Mouse (Mus musculus) kidney, postnatal 36 days (tissue): ENCODE results near the gene Trpv4.
A peak's percentile ranks its signal among the peaks of the same experiment; 100 is the strongest.

Experiments
- DNase-seq, 2 experiments: peaks; one replicate each; pipeline ENCODE4 v3.0.0; 2021 to 2022; ENCODE audit warnings: mixed read lengths in 2 of 2

The Trpv4 gene

DNA sequence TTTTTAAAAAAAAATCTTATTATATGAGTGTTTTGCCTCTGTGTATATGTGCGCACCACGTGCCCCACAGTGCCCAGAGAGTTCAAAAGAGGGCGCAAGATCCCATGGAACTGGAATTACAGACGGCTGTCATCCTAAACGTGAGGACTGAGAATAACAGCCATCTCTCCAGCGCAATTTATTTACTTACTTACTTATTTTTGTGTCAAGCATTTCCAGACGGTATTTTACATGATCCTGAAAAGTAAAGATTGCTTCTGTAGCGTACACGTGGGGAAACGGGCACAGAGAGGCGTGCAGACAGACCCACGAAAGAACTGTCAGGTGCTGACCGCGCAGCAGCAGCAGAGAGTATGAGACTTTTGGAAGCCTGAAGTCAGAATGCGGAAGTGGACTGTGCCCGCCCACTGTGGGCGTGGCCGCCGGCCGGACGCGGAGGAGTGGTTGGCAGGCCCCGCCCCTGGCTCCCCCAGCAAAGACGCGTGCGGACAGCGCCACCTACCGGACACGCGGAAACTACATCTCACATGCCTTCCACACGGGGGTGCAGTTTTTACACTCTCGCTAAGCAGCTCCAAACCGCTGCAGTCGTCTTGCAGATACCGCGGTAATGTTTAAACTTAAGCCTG is 9.1 kb upstream of the Trpv4 start:
- DNase-seq, result peak; percentile 97 to 99

GRCm38 (mm10) chr5:114666659-114667058 is 8.4 kb upstream of the Trpv4 start:
- DNase-seq, result no peak

DNA sequence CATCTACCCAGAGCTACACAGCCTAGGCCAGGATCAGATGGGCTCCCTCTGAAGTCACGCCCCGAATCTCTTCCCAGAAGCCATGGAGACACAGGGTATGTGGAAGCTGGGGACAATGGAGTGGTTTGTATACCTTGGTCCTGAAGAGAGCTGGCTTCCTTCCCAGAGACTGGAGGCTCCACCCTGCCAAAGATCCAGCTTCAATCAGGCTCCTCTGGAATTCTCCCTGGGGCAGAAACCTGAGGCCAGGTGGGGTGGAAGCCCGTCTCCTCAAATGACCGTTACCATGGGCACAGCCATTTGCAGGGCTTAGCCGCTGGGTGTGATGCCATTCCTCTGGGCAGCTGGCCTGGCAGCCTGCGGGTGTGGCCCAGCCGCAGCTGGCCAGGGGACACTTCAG is 6.5 kb upstream of the Trpv4 start:
- peak; percentile 39 to 58 for DNase-seq

DNA sequence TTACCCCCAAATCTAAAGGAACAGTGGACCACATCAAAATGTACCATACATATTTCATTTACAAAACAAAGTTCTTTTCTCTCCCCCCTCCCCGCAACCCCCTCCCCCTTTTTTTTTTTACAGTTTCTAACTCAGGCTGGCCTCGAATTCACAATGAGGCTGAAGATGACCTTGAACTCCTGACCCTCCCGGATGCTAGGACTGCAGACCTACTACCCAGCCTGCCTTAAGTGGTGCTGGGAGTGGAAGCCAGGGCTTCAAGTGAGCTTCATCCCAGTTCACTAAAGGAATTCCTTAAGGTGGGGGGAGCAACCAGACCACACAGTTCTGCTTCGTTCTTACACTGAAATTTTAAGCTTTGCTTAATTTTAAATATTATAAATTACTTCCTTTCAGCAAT is 5.9 kb upstream of the Trpv4 start:
- no peak for DNase-seq

GRCm38 (mm10) chr5:114661029-114661428 is 2.8 kb upstream of the Trpv4 start:
- DNase-seq, result no peak

- DNase-seq, result peak; percentile 91 to 94
Observed at GRCm38 (mm10) chr5:114657426-114657825, 795 bp downstream of the Trpv4 start.

DNA sequence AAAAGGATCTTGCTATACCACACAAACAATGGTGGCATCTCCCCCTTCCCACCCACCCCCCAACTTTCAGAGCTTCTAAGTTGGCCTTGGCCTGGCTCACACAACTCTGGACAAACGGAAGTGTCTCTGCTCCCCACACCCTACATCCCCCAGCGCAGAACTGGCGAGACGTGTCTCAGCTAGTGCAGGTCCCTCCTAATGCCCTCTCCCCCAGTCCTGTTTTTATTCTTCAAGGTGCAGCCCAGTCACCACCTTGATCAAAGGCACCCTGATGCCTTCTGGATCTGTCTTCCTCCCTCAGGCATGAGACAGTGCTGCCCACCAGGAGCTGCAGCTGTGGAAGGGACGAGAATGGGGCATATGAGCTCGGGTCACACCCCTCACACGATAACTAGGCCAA is 1.9 kb downstream of the Trpv4 start:
- no peak for DNase-seq

- peak; percentile 66 to 86 for DNase-seq
Observed at GRCm38 (mm10) chr5:114655721-114656120, 2.5 kb downstream of the Trpv4 start.

DNA sequence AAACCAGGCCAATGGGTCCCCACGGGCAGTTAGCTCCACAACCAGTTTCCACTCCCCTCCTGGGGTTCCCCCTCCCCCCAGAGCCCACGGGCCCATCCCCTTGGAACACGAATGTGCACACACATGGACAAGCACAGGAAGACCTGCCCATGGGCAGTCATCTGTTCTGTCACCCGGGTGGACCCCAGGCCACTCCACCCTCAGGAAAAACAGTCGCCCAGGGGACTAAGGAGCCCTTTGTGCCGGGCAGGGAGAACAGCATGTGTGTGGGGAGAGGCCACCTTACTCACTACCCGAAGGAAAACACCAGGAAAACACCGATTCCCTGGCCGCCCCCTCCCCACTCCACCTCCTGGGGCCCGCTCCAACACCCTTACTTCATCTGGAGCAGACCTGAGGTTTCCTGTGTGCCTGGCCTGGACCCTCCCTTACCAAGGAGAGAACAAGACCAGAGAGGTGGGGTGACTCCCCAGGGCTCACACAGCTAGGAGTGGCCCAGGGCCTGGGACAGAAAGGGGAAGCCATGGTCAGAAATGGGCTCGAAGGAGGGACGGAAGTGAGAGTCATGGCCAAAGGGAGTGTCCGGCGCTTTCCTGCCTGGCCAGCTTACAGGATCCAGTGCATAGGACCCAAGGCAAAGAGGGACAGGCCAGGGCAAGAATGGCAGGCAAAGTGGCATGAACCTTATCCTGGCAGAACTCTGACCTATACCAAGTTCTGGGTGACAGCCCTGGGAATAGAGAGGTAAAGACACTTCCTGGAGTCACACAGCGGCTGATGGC is 4.4 kb downstream of the Trpv4 start:
- peak in 1 of 2 experiments; percentile 39 for DNase-seq

DNA sequence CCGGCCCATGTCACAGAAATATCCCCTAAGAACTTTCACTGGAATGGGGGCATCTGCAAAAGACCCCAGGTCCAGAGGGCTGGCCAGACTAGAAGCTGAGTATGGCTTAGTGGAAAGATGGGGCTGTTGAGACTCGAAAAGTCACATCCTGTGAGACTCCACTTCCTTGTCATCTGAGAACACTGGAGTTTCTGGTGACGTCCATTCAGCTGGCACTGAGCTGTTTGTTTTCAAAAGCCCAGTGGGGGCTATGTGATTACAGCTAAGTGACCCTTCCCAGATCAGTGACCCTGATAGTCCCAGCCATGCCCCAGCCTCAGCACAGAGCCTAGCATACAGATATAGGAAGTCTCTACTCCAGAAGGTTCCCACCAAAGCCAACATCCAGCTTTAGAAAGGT is 6.8 kb downstream of the Trpv4 start:
- no peak for DNase-seq

- no peak for DNase-seq
Observed at GRCm38 (mm10) chr5:114651002-114651401, 7.2 kb downstream of the Trpv4 start.

GRCm38 (mm10) chr5:114648728-114649311 is 9.4 kb downstream of the Trpv4 start:
- peak; percentile 60 to 78 for DNase-seq

DNA sequence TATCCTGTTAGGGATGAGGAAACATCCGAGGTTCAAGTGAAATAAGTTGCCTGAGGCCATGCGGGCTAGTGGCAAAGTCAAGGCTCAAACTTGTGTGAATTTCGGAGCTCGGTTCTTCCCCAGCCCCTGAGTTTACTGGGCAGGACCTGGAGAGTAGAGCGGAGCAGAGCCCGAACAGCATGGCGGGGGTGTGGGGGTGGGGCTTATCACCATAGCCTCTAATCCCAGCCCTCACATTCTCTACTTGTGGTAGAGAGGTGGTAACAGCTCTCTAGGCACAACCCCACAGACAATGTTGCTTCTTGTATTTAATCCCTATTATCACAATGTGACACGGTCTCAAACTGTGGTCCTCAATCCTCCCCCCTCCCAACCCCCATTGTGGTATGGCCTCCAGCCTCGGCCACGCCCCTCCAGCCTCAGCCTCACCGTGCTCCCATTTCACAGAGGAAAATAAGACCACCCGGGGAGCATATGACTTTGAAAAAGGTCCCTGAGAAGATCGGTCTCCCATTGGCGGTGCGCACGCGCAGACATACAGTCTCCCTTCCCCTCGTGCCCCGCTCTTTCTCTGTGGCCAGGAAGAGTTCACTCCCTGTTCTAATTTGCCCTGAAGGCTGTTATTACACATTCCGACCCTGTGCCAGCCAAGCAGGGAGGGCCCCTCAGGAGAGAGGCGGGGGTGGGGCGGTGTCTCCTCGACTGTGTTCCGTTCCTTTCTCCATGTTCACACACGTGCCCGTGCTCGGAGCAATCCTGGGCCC is 10.8 kb downstream of the Trpv4 start:
- peak; percentile 65 to 69 for DNase-seq

DNA sequence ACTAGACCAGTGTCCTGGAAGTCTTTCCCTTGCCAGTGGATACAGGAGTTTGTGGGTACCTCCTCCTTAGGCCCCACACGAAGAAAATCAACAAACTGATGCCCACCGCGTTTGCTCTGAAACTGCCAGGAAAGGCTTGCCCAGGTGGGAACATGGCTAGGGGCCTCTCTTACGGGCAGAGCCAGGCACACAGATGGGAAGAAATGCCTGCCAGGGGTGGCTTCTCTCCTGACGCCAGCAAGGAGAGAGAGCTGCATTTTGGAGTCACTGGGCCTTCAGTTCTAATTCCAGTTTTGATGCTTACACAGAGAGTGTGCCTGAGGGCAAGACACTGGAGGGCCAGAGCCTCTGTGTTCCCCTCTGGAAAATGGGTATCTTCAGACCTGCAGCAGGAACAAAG is 12.3 kb downstream of the Trpv4 start:
- no peak for DNase-seq

DNA sequence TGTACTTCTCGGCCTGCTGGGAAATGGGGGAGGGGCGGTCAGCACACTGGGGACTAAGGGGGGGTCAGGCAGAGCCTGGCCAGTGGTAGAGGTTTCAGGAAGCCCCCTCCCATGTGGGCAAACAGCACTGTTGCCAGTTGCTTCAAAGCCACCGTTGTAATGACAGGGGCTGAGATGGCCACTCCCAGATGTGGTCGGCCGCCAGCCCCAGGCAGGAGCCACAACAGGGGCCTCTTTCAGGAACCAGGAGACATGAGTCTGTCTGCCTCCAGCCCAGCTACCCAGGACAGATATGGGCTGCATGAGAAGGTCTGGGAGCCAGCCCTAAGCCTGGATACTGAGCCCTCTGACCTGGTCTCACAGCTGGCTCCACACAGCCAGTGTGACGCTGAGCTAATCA is 13.3 kb downstream of the Trpv4 start:
- no peak for DNase-seq

DNA sequence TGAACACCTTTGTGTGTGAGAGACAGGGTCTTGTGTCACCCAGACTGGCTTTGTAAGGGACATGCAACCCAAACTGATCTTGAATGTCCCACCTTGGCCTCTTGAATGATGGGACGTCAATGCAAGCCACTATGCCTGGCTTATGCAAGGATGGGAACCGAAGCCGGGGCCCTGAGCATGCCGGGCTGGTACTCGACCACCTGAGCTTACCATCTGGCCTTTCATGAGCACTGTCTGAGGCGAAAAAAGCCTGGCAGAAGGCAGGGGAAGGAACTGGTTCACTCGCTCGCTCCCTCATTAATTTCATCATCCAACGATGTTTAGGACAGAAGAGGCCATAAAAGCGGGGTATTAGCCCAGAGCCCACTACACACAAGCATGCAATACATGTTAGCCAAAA is 17.4 kb downstream of the Trpv4 start:
- no peak for DNase-seq

DNA sequence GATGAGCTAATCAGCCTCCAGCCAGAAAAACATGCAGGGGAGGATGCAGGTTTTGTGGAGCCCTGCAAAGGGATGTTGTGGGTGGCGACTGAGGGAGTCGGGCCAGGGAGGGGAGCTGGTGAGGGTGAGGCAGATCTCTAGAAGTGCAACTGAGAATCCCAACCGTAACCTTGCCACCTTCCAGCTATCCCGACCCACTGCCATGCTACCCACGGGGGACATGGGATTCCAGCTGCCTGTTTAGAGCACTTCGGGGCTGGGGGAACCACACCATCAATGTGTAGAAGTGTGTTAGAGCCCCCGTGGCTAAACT is 18.6 kb downstream of the Trpv4 start:
- DNase-seq, result no peak

DNA sequence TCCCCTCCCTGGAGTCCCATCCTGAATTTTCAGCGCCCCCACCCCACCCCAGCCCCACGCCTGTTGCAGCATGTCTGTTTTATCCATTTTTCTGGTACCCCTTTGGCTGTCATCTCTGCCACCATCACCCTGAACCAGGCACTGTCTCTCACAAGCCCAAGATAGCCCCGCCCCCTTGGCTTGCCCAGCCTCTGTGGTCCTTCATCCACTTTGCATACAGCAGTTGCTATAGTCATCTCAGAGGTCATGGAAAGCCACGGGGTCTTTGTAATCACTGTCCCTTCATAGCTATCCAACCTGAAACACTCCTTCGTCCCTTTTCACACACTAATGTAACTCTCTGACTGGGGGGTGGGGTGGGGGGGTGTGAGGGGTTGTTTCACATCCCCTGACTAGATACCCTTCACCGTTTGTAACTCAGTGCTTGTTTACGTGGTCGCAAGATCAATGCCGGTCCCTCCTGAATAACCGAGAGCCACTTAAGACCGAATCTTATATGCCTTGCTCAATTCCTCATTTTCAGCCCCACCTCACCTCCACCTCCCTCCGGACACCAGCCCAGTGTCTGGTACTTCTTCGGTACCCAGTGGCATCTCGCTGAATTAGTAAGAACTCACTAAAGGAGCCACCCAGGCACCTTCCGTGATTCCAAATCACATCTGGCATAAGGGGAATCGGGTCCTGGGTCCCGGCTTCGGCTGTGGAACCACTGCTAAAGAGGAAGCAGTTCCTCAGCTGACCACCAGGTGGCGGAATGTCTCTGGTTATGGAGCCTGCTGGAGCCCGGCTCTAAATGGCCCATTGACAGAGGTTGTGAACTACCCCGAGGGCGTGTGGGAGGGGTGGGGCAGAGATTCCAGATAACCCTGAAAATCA is 19.2 kb downstream of the Trpv4 start:
- DNase-seq, result peak; percentile 89 to 95

GRCm38 (mm10) chr5:114636091-114636490 is 22.1 kb downstream of the Trpv4 start:
- no peak for DNase-seq

DNA sequence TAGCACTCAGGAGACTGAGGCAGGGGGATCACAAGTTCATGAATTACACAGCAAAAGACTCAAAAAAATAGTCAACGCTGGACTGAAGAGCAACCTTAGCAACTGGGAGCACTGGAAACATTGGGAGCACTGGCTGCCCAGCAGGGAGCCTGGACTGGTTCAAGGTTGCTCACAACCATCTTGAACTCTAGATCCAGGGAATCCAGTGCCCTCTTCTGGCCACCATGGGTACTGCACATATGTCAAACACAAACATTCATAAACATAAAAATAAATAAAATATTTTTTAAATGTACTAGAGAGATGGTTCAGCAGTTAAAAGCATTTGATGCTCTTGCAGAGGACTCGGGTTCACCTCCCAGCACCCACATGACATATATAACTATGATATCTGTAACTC is 26.9 kb downstream of the Trpv4 start:
- peak in 1 of 2 experiments; percentile 73 for DNase-seq

DNA sequence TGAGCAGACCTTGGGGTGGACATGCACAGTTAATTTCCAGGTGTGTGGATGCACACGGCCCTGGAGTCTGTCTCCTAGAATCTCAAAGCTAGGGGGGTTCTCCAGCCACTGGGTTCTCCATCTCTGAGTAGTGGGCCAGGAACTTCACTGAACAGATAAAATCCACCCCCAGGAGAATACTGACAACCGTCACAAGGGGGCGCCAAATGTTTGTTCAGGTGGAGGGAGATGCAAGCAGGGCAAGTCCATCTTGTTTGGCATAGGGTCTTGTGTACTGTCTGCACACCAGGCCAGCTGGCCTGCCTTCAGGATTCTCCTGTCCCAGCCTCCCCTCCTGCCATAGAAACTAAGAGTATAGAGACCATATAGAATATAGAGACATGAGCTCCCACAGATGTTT is 32.6 kb downstream of the Trpv4 start:
- peak; percentile 29 to 80 for DNase-seq

- DNase-seq, result peak; percentile 37 to 55
Observed at GRCm38 (mm10) chr5:114620305-114620704, 37.9 kb downstream of the Trpv4 start.

DNA sequence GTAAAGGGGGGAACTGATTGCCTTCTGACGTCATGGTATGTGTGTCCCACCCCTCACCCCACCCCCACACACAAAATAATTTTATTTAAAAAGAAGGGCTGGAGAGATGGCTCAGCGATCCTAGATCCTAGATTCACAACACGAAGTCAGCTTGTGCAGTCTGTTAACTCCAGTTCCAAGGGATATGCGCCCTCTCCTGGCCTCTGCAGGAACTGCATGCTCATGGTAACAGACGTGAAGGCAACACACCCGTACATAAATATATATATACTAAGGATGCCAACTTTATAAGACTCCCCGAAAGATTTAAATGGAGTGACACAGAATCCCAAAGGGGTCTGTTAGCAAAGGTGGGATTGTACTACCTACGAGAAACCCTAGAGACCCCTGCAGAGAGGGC is 39.4 kb downstream of the Trpv4 start:
- peak; percentile 71 to 91 for DNase-seq
